Mouse (Mus musculus) forebrain, postnatal 0 days (tissue): ENCODE data around the gene Rad51b. TPM values are rescaled to one million over a fixed set of nuclear protein-coding genes. Genes with fewer than 3 reads are reported as not detected.

Experiments used
- ATAC-seq: fragments of 200-750 bp; cut with Nextera tagmentation; 2 replicates; pipeline ENCODE4 v1.8.0; 2017; ENCODE audit warnings: mild to moderate bottlenecking, moderate library complexity
- DNase-seq: peaks from one replicate; pipeline ENCODE4 v3.0.0-alpha.2; 2015
- H3K27ac ChIP-seq: fragments of 300-500 bp; sonication (generic); 2 replicates; pipeline ENCODE4 v1.5.1; 2014; ENCODE audit warnings: low read depth, mild to moderate bottlenecking, antibody characterized with exemption, low read length, moderate library complexity, mixed read lengths
- H3K27me3 ChIP-seq: fragments of 300-500 bp; sonication (generic); 2 replicates; pipeline ENCODE4 v1.6.1; 2014; ENCODE audit warnings: mild to moderate bottlenecking, low read length, mixed read lengths; ENCODE audit not compliant: insufficient read depth
- H3K36me3 ChIP-seq: fragments of 300-500 bp; sonication (generic); 2 replicates; pipeline ENCODE4 v1.6.1; 2014; ENCODE audit warnings: mild to moderate bottlenecking, moderate library complexity; ENCODE audit not compliant: insufficient read depth
- H3K4me1 ChIP-seq: fragments of 300-500 bp; sonication (generic); 2 replicates; pipeline ENCODE4 v1.6.1; 2014; ENCODE audit warnings: antibody characterized with exemption; ENCODE audit not compliant: insufficient read depth
- H3K4me2 ChIP-seq: fragments of 300-500 bp; sonication (generic); 2 replicates; pipeline ENCODE4 v1.6.1; 2014; ENCODE audit warnings: low read depth, mild to moderate bottlenecking, moderate library complexity
- H3K4me3 ChIP-seq: fragments of 300-500 bp; sonication (generic); 2 replicates; pipeline ENCODE4 v1.5.1; 2014; ENCODE audit warnings: low read depth, low read length, mixed read lengths
- H3K9ac ChIP-seq: fragments of 300-500 bp; sonication (generic); 2 replicates; pipeline ENCODE4 v1.6.1; 2014; ENCODE audit warnings: mild to moderate bottlenecking
- H3K9me3 ChIP-seq: fragments of 300-500 bp; sonication (generic); 2 replicates; pipeline ENCODE4 v1.6.1; 2016; ENCODE audit warnings: low read length
- CTCF ChIP-seq: sonication (generic); IDR thresholded peaks from 2 replicates; pipeline ENCODE4 v1.5.1; 2016; ENCODE audit warnings: antibody characterized with exemption, control low read depth, low read depth
- WGBS: fragments of 180-500 bp; shearing (Covaris S2); extraction: QIAGEN DNeasy Blood & Tissue Kit; methylation state at CpG from one replicate; pipeline ENCODE4 v1.1.7; 2014; 5-methylcytosine and 5-hydroxymethylcytosine counted together
- polyA plus RNA-seq: library from polyadenylated mRNA; unstranded; fragments of >200 nt; fragmentation: Nextera tagmentation; extraction: Ambion mirVana; gene quantifications from 2 replicates; pipeline ENCODE4 v1.2.1, GENCODE M21; 2015
- total RNA-seq: library from RNA; depleted of rRNA; stranded (reverse); fragments of >200 nt; gene quantifications from 2 replicates; pipeline ENCODE4 v1.2.3, GENCODE M21; 2014

The Rad51b gene
- total and polyA plus RNA-seq, 2 experiments from 2014 or later = 0.62 to 1.1 TPM

DNA sequence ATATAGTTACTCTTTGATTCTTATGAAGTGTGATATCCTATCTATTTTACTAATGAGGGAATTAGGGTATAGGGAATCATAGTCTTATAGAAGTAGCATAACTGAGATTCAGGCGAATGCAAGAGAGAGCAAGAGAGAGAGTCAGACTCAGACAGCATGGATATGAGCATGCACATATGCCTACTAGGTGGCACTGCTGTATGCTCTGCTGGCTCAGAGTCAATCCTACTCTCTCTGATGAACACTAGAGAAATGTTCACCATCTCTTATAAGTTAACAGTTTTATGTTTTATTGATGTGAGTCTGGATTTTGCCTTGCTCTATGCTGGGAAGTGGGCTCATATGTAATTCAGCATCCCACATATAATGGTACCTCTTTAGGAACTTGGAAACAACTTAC, 321.9 kb downstream of the Rad51b start:
- DNase-seq = no peak
- H3K9ac ChIP-seq = no peak overlapping the region
- no peak overlapping the region for H3K27ac ChIP-seq
- no peaks in the 10 kb centered on the region for H3K4me1 ChIP-seq
- WGBS = 91% methylated on average over 1 of the region's 1 CpGs
- no peak overlapping the region for H3K4me3 ChIP-seq
- no peaks in the 10 kb centered on the region for H3K9me3 ChIP-seq
- H3K27me3 ChIP-seq = no peaks in the 10 kb centered on the region
- no peaks in the 10 kb centered on the region for H3K36me3 ChIP-seq
- peak; percentile 38 for TF ChIP-seq CTCF
- no peak for ATAC-seq
- H3K4me2 ChIP-seq = no peak overlapping the region

DNA sequence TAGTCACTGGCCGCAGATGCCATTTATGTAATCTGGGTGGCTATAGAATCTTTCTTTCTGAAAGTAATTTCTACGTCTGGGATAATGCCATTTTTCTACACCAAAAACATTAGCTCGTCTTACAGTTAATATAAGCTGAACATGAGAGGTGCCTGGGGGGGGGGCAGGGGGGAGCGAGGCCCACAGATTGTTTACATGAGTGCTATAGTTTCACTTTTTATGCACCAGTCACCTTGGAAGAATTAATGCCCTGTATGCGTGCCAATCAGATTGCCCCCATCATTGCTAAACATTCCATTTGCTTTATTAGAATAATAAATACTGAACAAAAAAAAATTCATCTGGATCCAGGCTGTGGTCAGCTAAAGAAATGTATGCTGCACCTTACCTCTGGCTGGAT, 323.6 kb downstream of the Rad51b start:
- no peak overlapping the region for H3K27ac ChIP-seq
- TF ChIP-seq CTCF = no peak
- no peak overlapping the region for H3K9ac ChIP-seq
- H3K4me1 ChIP-seq = no peaks in the 10 kb centered on the region
- WGBS = 90% methylated on average over 5 of the region's 5 CpGs
- ATAC-seq = no peak
- no peak overlapping the region for H3K4me2 ChIP-seq
- no peaks in the 10 kb centered on the region for H3K27me3 ChIP-seq
- H3K4me3 ChIP-seq = no peak overlapping the region
- no peaks in the 10 kb centered on the region for H3K36me3 ChIP-seq
- H3K9me3 ChIP-seq = no peaks in the 10 kb centered on the region
- DNase-seq = no peak

DNA sequence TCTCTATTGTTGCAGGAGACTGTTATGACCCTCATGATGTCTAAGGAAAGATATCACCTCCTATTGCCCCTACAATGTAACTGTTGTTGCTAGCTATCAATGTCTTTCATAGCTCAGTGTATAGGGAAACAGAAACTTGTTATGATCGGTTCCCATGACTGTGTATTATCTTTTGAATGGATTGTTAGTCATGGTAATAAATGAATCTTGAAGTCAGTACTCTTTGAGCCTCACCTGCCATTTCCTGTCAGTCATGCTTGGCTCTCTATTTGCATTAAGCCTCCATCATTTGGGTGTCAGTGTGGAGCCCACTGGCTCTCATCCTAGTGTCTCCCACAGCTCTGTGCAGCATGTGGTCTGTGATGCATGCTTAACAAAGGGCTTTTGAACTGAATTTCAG, 326.2 kb downstream of the Rad51b start:
- no peaks in the 10 kb centered on the region for H3K36me3 ChIP-seq
- TF ChIP-seq CTCF = no peak
- no peaks in the 10 kb centered on the region for H3K4me1 ChIP-seq
- H3K27me3 ChIP-seq = no peaks in the 10 kb centered on the region
- H3K9ac ChIP-seq = no peak overlapping the region
- no peak overlapping the region for H3K27ac ChIP-seq
- no peak overlapping the region for H3K4me3 ChIP-seq
- H3K9me3 ChIP-seq = no peaks in the 10 kb centered on the region
- H3K4me2 ChIP-seq = no peak overlapping the region
- WGBS = 85% methylated on average over 1 of the region's 1 CpGs
- no peak for ATAC-seq
- no peak for DNase-seq

DNA sequence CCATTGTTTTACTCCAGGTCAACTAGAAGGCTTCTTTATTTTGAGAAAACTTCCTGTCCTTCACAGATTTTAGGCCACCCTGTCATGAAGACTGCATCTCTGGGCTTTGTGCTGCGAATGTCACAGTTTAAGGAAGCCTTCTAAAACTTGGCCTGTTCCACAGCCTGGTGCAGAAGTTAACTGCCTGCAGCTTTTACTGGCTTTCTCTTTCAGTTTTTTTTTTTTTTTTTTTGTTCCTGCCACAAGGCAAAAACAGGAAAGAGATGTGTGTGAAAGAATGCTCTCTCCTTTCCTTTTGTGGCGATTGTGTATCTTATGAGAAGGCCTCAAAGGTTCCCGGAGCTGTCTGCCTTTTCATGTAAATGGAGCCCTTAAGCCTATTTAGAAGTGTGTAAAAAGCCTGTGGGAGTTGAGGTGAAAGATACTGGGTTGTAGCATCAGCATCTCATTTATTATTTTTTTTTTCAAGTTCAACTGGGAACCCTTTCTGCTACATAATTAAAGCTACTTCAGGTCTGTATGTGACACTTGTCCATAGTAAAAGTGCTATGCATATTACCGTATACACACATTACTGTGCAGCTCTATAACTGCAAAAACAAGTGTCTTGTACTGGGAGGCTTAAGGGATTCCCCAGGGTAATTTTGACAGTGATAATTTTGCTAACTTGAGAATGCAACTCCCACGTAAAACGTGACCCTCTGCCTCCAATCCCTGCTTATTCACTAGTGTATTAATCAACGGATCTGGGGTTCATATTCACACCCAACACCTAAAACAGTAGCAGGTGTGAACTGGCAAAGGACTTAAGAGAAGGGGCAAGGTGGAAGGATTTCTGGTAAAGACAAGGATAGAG, 328.8 kb downstream of the Rad51b start:
- ATAC-seq (no peak), DNase-seq (no peak)
- H3K27me3 ChIP-seq = no peaks in the 10 kb centered on the region
- H3K4me1 ChIP-seq = no peaks in the 10 kb centered on the region
- H3K4me3 ChIP-seq = no peak overlapping the region
- no peaks in the 10 kb centered on the region for H3K9me3 ChIP-seq
- no peak overlapping the region for H3K27ac ChIP-seq
- H3K36me3 ChIP-seq = no peaks in the 10 kb centered on the region
- 16% methylated on average over 7 of the region's 7 CpGs for WGBS
- TF ChIP-seq CTCF = no peak
- H3K4me2 ChIP-seq = no peak overlapping the region
- no peak overlapping the region for H3K9ac ChIP-seq

DNA sequence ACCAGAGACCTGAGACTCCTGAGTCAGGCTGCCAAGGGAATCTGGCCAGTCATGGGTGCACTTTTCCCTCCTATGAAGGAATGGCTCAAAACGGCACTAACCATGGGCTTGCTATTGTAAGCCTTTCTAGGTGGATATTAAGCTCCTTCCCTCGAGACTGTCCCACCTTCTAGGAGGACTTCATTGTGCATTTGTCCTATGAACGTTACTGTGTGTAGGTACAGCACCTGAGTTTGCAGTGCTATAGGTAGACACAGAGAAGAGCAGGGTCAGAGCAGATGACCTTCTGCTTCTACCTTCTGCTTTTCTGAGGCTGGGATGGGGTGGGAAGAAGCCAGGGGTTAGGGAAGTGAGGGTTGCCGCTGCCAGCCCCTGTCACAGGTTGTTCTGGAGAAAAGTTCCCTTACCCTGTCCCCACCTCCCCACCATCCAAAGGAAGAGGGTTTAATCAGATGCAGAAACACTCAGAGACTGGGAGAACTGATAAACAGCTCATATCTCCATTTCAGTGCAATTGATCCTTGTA, 329.5 kb downstream of the Rad51b start:
- Histone ChIP-seq H3K9me3 (no peaks in the 10 kb centered on the region), H3K27ac (no peak overlapping the region)
- WGBS = 53% methylated on average over 4 of the region's 4 CpGs

DNA sequence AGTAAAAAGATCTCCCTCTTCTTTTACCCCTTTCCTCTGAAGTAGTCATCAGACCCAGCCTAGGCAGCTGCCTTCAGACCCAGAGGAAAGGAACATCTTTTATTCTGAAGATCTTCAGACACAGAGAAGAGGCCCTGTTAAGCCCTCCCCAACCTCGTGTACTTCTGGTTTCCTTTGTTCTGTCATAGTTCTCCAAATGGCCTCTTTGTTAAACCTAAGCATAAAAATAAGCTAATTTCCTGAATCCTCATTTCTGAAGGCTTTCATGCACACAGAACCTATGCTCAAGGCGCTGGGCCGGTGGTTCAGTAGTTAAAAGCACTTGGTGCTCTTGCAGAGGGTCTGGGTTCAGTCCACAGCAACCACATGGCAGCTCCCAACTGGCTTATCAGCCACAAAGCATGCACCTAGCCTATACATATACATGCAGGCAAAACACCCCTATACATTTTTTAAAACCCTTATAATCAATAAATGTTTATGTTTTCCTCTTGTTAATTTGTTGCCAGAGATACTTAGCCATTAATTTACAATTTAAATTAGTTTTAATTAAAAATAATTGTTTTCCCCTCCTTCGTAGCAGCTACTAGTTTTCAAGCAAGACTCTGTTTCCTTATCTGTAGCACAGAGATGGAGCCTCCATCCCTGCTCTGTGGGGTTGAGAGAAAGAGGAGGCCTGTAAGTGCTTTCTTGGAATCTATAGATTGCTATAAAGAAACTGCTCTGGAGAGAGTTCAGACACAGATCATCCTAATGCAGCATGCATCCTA, 330.5 kb downstream of the Rad51b start:
- Histone ChIP-seq H3K27me3 (no peaks in the 10 kb centered on the region), H3K9me3 (no peaks in the 10 kb centered on the region), H3K9ac (no peak overlapping the region), H3K4me2 (no peak overlapping the region), H3K36me3 (no peaks in the 10 kb centered on the region), H3K4me3 (no peak overlapping the region), H3K27ac (no peak overlapping the region), H3K4me1 (no peaks in the 10 kb centered on the region)
- no peak for TF ChIP-seq CTCF
- no peak for DNase-seq
- ATAC-seq = no peak
- WGBS = 32% methylated on average over 4 of the region's 4 CpGs

More for the DNA sequence above, 329.5 kb downstream of the Rad51b start:
- Histone ChIP-seq H3K4me3 (no peak overlapping the region), H3K4me2 (no peak overlapping the region), H3K27me3 (no peaks in the 10 kb centered on the region), H3K36me3 (no peaks in the 10 kb centered on the region), H3K9ac (no peak overlapping the region), H3K4me1 (no peaks in the 10 kb centered on the region)
- DNase-seq (no peak), ATAC-seq (no peak)
- no peak for TF ChIP-seq CTCF
